Mouse (Mus musculus): ENCODE data around the gene Acoxl.

DNA sequence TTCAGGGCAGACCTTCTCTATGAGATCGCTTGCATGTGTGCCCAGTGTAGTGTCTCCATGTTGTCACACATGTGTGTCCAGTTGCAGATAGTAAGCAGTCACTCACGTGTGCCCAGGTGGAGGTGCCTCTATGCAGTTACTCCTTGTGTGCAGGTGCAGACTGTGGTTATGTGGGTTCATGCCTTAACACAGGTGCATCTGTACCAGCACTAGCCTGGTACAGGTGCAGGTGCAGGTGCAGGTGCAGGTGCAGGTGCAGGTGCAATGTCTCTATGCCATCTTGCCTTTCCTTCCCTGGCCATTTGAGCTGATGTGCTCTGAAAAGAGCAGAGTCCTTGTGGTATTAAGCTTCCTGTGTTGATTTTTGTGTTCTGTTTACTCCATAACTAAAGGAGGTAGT, 100.5 kb downstream of the Acoxl start:
- TF ChIP-seq CTCF (conservative IDR thresholded peaks at IDR 0.05; ENCODE audit: insufficient read depth, insufficient read length, low read depth, low read length) (no peak), POLR2A (IDR thresholded peaks at IDR 0.05; ENCODE audit: low read depth, low read length) (no peak)
